Mouse (Mus musculus) hindbrain, embryonic 10.5 days (tissue): ENCODE results near the gene Wnt4. TPM values are rescaled to one million over a fixed set of nuclear protein-coding genes. Genes with fewer than 3 reads are reported as not detected.

Experiments used
- DNase-seq: peaks from one replicate; pipeline ENCODE4 v3.0.0-alpha.2; 2017; ENCODE audit warnings: low spot score
- H3K27ac ChIP-seq: fragments of 300-500 bp; sonication (generic); 2 replicates; pipeline ENCODE4 v1.5.1; 2016; ENCODE audit warnings: mild to moderate bottlenecking, moderate library complexity
- H3K27me3 ChIP-seq: fragments of 300-500 bp; sonication (generic); 2 replicates; pipeline ENCODE4 v1.6.1; 2016; ENCODE audit warnings: mild to moderate bottlenecking; ENCODE audit not compliant: poor library complexity, insufficient read depth, severe bottlenecking
- H3K36me3 ChIP-seq: fragments of 300-500 bp; sonication (generic); 2 replicates; pipeline ENCODE4 v1.6.1; 2016; ENCODE audit warnings: mild to moderate bottlenecking, moderate library complexity
- H3K4me1 ChIP-seq: fragments of 300-500 bp; sonication (generic); replicated peaks from 2 replicates; pipeline ENCODE4 v1.6.1; 2016; ENCODE audit warnings: mild to moderate bottlenecking
- H3K4me3 ChIP-seq: fragments of 300-500 bp; sonication (generic); 2 replicates; pipeline ENCODE4 v1.5.1; 2016; ENCODE audit warnings: mild to moderate bottlenecking, moderate library complexity
- H3K9me3 ChIP-seq: fragments of 300-500 bp; sonication (generic); 2 replicates; pipeline ENCODE4 v1.6.1; 2016; ENCODE audit warnings: mild to moderate bottlenecking, moderate library complexity
- WGBS: fragments of 180-500 bp; shearing (Covaris S2); methylation state at CpG from one replicate; pipeline ENCODE4 v1.1.7; 2016; 5-methylcytosine and 5-hydroxymethylcytosine counted together
- polyA plus RNA-seq: library from polyadenylated mRNA; unstranded; fragments of >200 nt; fragmentation: Nextera tagmentation; extraction: Ambion mirVana; gene quantifications from 2 replicates; pipeline ENCODE4 v1.2.1, GENCODE M21; 2016

Gene Wnt4
- polyA plus RNA-seq, 1 experiment from 2014 or later: 1.4 TPM

DNA sequence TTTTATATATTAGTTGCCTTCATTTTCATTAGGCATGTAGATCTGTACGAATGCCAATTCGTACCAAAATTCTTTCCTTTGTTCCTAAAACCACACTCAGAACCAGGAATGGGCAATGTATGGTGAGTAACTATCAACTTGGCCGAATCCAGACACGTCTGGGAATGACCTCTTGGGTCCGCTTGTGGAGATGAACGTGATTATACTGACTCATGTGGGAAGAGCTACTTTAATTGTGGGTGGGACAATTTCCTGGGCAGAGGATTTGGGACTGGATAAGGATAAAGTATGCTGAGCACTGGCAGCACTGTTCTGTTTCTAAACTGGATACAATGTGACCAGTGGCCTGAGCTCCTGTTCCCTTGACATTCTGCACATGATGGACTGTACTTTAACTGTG is 47.6 kb downstream of the Wnt4 start:
- peaks cover 95% of the 10 kb centered on the region for H3K36me3 ChIP-seq
- H3K27me3 ChIP-seq: no peaks in the 10 kb centered on the region
- WGBS: 94% methylated on average over 6 of the region's 6 CpGs
- H3K27ac ChIP-seq: no peak overlapping the region
- DNase-seq: no peak
- no peaks in the 10 kb centered on the region for H3K9me3 ChIP-seq
- no peaks in the 10 kb centered on the region for H3K4me1 ChIP-seq
- H3K4me3 ChIP-seq: no peak overlapping the region

DNA sequence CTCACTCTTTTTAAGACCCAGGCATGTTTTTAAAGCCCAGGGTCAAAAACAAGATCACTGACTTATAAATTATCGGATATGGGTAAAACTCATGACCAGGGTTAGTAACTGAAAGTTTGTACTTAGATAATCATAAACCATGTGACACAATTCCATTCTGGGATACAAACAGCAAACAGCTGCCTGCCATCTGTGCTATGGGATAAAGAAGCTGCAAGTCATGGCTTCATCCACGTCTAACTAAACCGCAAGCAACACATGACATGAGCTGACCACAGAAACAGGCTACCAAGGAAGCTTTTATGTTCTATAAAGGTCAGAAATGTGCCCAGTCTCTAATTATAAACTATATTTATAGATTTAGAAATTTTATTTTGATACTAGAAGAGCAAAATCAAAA is 49.2 kb downstream of the Wnt4 start:
- no peaks in the 10 kb centered on the region for H3K9me3 ChIP-seq
- H3K4me1 ChIP-seq: no peaks in the 10 kb centered on the region
- 93% methylated on average over 3 of the region's 3 CpGs for WGBS
- no peaks in the 10 kb centered on the region for H3K27me3 ChIP-seq
- H3K27ac ChIP-seq: no peak overlapping the region
- DNase-seq: no peak
- H3K36me3 ChIP-seq: peaks cover 94% of the 10 kb centered on the region
- no peak overlapping the region for H3K4me3 ChIP-seq

DNA sequence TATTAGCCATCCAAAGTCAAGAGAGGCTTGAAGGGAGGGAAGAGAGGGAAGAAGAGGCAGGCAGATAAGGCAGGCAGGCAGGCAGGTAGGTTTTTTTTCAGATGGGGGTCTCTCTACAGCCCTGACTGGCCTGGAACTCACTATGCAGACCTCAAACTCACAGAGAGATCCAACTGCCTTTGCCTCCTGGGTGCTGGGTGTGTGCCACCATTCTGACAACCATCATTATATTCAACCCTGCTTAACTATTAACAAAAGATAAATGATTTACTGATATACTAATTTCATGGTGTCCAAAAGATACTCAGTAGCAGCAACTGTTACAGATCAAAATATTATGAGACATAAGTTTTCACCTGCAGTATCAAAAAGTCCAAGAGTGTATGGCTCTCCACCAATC is 54.8 kb downstream of the Wnt4 start:
- Histone ChIP-seq H3K4me3 (no peak overlapping the region), H3K9me3 (no peaks in the 10 kb centered on the region), H3K36me3 (peaks cover 91% of the 10 kb centered on the region), H3K27me3 (no peaks in the 10 kb centered on the region), H3K27ac (no peak overlapping the region), H3K4me1 (no peaks in the 10 kb centered on the region)
- DNase-seq: no peak

DNA sequence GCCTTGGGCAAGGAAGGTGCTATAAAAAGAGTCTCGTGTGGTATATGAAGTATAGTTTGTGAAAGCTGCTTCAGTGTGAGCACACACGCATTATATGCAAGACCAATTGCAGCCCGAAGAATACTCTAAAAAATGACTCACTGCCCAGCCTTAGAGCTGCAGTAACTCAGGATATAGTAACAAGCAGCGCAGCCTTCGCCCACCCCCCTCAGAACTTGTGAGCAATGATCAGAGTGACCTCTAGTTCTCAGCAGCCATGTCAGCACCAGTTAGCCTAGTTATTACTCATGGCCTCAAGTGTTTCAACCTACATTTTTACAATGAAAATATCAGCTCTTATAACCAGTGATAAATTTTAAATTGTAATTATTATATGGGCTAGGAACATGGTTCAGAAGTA is 59.2 kb downstream of the Wnt4 start:
- Histone ChIP-seq H3K9me3 (no peaks in the 10 kb centered on the region), H3K4me1 (no peaks in the 10 kb centered on the region), H3K36me3 (peaks cover 56% of the 10 kb centered on the region), H3K4me3 (no peak overlapping the region), H3K27ac (no peak overlapping the region), H3K27me3 (no peaks in the 10 kb centered on the region)
- WGBS: 93% methylated on average over 5 of the region's 5 CpGs
- DNase-seq: no peak

- Histone ChIP-seq H3K27ac (no peak overlapping the region), H3K4me3 (no peak overlapping the region), H3K9me3 (no peaks in the 10 kb centered on the region), H3K4me1 (no peaks in the 10 kb centered on the region), H3K36me3 (peaks cover 35% of the 10 kb centered on the region), H3K27me3 (no peaks in the 10 kb centered on the region)
- no peak for DNase-seq
- 94% methylated on average over 1 of the region's 1 CpGs for WGBS
Measured at GRCm38 (mm10) chr4:137339415-137339814, 62.1 kb downstream of the Wnt4 start.

DNA sequence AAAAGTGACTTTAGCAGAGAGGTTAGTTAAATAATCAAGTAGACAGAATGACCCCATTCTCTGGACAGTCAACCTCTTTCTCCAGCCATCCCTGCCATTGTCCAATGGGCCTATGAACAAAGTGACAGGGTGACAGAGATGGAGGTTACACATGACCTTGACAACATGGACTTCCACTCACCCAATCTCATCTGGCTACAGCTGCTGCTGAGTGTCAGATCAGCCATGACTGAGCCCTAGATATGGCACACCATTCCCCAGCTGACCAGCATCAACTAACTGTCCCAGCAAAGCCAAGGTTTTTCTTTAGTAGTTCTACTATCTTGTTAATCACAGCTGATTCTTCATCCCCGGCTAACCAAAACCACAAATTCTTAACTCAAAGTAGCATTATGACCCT is 65.5 kb downstream of the Wnt4 start:
- H3K4me3 ChIP-seq: no peak overlapping the region
- DNase-seq: no peak
- H3K27ac ChIP-seq: no peak overlapping the region
- no peaks in the 10 kb centered on the region for H3K27me3 ChIP-seq
- H3K9me3 ChIP-seq: no peaks in the 10 kb centered on the region
- H3K36me3 ChIP-seq: peaks cover 44% of the 10 kb centered on the region
- 96% methylated on average over 1 of the region's 1 CpGs for WGBS
- no peaks in the 10 kb centered on the region for H3K4me1 ChIP-seq

- no peak overlapping the region for H3K27ac ChIP-seq
- 93% methylated on average over 2 of the region's 2 CpGs for WGBS
Measured at GRCm38 (mm10) chr4:137345112-137345511, 67.8 kb downstream of the Wnt4 start.

DNA sequence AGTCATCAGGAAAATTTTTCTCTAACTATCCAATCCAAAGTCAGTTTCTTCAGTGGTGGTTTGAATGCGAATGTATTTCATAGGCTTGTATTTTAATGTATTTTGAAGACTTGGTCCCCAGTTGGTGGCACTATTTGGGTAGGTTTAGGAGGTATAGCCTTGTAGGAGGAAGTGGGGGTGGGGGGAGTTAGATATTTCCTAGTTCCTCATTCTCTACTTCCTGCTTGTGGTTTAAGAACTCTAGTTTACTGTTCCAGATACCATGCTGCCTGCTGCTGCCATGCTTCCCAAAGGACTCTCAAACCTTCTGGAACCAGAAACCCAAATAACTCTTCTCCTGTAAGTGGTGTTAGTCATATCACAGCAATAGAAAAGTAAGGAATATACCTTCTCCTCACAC is 68.5 kb downstream of the Wnt4 start:
- H3K27me3 ChIP-seq: no peaks in the 10 kb centered on the region
- H3K27ac ChIP-seq: no peak overlapping the region
- H3K4me1 ChIP-seq: no peaks in the 10 kb centered on the region
- H3K9me3 ChIP-seq: no peaks in the 10 kb centered on the region
- 92% methylated on average over 1 of the region's 1 CpGs for WGBS
- no peak for DNase-seq
- peaks cover 45% of the 10 kb centered on the region for H3K36me3 ChIP-seq
- no peak overlapping the region for H3K4me3 ChIP-seq

More at GRCm38 (mm10) chr4:137345112-137345511, 67.8 kb downstream of the Wnt4 start:
- Histone ChIP-seq H3K9me3 (no peaks in the 10 kb centered on the region), H3K36me3 (peaks cover 44% of the 10 kb centered on the region), H3K4me1 (no peaks in the 10 kb centered on the region), H3K4me3 (no peak overlapping the region), H3K27me3 (no peaks in the 10 kb centered on the region)
- no peak for DNase-seq

Other genes starting within 250 kb of the Wnt4 start
- gene Zbtb40, start 228.7 kb upstream of the Wnt4 start, polyA plus RNA-seq: 5.5 TPM in 2 replicates
- 592 and 604 TPM in 2 replicates for gene Cdc42, start 80.2 kb downstream of the Wnt4 start, polyA plus RNA-seq
- not detected in 2 replicates for gene Cela3a, start 132.3 kb downstream of the Wnt4 start, polyA plus RNA-seq
- not detected in 2 replicates for gene Cela3b, start 153.1 kb downstream of the Wnt4 start, polyA plus RNA-seq
- not detected in 2 replicates for gene 1700013G24Rik, start 175.8 kb downstream of the Wnt4 start, polyA plus RNA-seq
- 15.2 and 18.2 TPM in 2 replicates for gene Hspg2, start 191.3 kb downstream of the Wnt4 start, polyA plus RNA-seq